Mouse (Mus musculus) layer of hippocampus, adult 6 months (tissue): ENCODE results near the gene Odf3l1. TPM values are rescaled to one million over a fixed set of nuclear protein-coding genes. Genes with fewer than 3 reads are reported as not detected.

Experiments used
- long read RNA-seq, 2 experiments: library from polyadenylated mRNA; unstranded; transcript quantifications; one replicate each; pipeline ENCODE4 v2.0.0; 2019 to 2020
- polyA plus RNA-seq: library from polyadenylated mRNA; unstranded; fragments of <200 nt; fragmentation: Nextera tagmentation; gene quantifications from 2 replicates; pipeline ENCODE4 v1.2.3, GENCODE M21; 2021

Gene Odf3l1
- 0.15 and 0.26 TPM in 2 replicates for polyA plus RNA-seq
- long read RNA-seq, experiment 1: 0 reads
- long read RNA-seq, experiment 2: 0 reads

GRCm38 (mm10) chr9:56864216-56864729 is at the start of gene Odf3l1:
Odf3l1 (minus strand) TSS chr9:56864679.

GRCm38 (mm10) chr9:56864832-56865231 is 353 bp upstream of the Odf3l1 start, which contains the start of gene Cspg4:
Cspg4 (plus strand) TSS chr9:56865033.

Other genes starting within 250 kb of the Odf3l1 start
- 64.1 and 67.8 TPM in 2 replicates for gene Lingo1, start 68.2 kb downstream of the Odf3l1 start, polyA plus RNA-seq
- gene Cspg4, start 354 bp upstream of the Odf3l1 start, polyA plus RNA-seq: 5.4 and 7.2 TPM in 2 replicates
- 3.8 and 4.0 TPM in 2 replicates for gene Snx33, start 63.7 kb upstream of the Odf3l1 start, polyA plus RNA-seq
- gene Imp3, start 72.8 kb upstream of the Odf3l1 start, polyA plus RNA-seq: 88.0 and 89.6 TPM in 2 replicates
- 18.0 and 19.7 TPM in 2 replicates for gene Snupn, start 86.2 kb upstream of the Odf3l1 start, polyA plus RNA-seq
- gene Ptpn9, start 130.2 kb upstream of the Odf3l1 start, polyA plus RNA-seq: 9.2 and 10.4 TPM in 2 replicates
- 3.8 and 6.9 TPM in 2 replicates for gene Sin3a, start 207.4 kb upstream of the Odf3l1 start, polyA plus RNA-seq